Mouse (Mus musculus) G1E (cell line): ENCODE results near the gene Myo3b.

ENCODE experiments used
- CTCF ChIP-seq: IDR thresholded peaks from 2 replicates; pipeline ENCODE4 v1.5.1; 2012; ENCODE audit warnings: low read depth, low read length, inconsistent platforms, mixed read lengths
- GATA1 ChIP-seq: IDR thresholded peaks from 2 replicates; pipeline ENCODE4 v1.6.1; 2012; ENCODE audit warnings: borderline replicate concordance, low read length, inconsistent platforms, mixed read lengths
- GATA2 ChIP-seq: IDR thresholded peaks from 2 replicates; pipeline ENCODE4 v1.6.1; 2012; ENCODE audit warnings: low read depth, low read length, inconsistent platforms, borderline replicate concordance
- POLR2AphosphoS5 ChIP-seq: IDR thresholded peaks from 2 replicates; pipeline ENCODE4 v1.6.1; 2012; ENCODE audit warnings: low read depth, low read length, inconsistent platforms; ENCODE audit not compliant: insufficient replicate concordance
- TAL1 ChIP-seq: conservative IDR thresholded peaks from 2 replicates; pipeline ENCODE4 v1.6.1; 2012; ENCODE audit warnings: low read depth, low read length, inconsistent platforms, mixed read lengths

- TF ChIP-seq CTCF (no peak), TAL1 (no peak), GATA1 (no peak), GATA2 (no peak), POLR2AphosphoS5 (no peak)
These were observed 300.6 kb downstream of the Myo3b start for GRCm38 (mm10) chr2:70339501-70339900.
